Mouse (Mus musculus) ES-E14 (cell line): ENCODE results near the gene C1qtnf6. TPM values are rescaled to one million over a fixed set of nuclear protein-coding genes. Genes with fewer than 3 reads are reported as not detected.

Source experiments
- DNase-seq: peaks from one replicate; pipeline ENCODE4 v3.0.0-alpha.2; 2013; ENCODE audit warnings: low read depth, low spot score
- H3K27ac ChIP-seq: 2 replicates; pipeline ENCODE4 v1.5.1; 2012; ENCODE audit warnings: low read depth, mild to moderate bottlenecking, low read length, moderate library complexity, mixed read lengths; ENCODE audit not compliant: poor library complexity, insufficient read depth, severe bottlenecking
- H3K36me3 ChIP-seq: 2 replicates; pipeline ENCODE4 v1.6.1; 2012; ENCODE audit warnings: mild to moderate bottlenecking, low read length, moderate library complexity, mixed read lengths; ENCODE audit not compliant: control insufficient read depth, poor library complexity, insufficient read depth, severe bottlenecking
- H3K4me1 ChIP-seq, 2 experiments: fragments of 150-350 bp in 1 of 2; sonication (generic) in 1 of 2; 2 replicates each; pipeline ENCODE4 v1.6.1; 2012; ENCODE audit warnings: low read length in 2 of 2, mild to moderate bottlenecking in 1 of 2, mixed read lengths in 1 of 2; ENCODE audit not compliant: control insufficient read depth in 2 of 2, insufficient read depth in 2 of 2, poor library complexity in 1 of 2
- H3K4me3 ChIP-seq, 2 experiments: fragments of 150-350 bp in 1 of 2; sonication (generic) in 1 of 2; 2 replicates each; pipeline ENCODE4 v1.5.1; 2012; ENCODE audit warnings: low read length in 2 of 2, low read depth in 1 of 2, mild to moderate bottlenecking in 1 of 2, mixed read lengths in 1 of 2; ENCODE audit not compliant: insufficient read depth in 1 of 2, poor library complexity in 1 of 2, severe bottlenecking in 1 of 2
- H3K9ac ChIP-seq: 2 replicates; pipeline ENCODE4 v1.6.1; 2012; ENCODE audit warnings: low read depth, mild to moderate bottlenecking, low read length, mixed read lengths; ENCODE audit not compliant: poor library complexity, insufficient read depth, severe bottlenecking
- H3K9me3 ChIP-seq: fragments of 150-350 bp; sonication (generic); 2 replicates; pipeline ENCODE4 v1.6.1; 2012; ENCODE audit warnings: low read depth, mild to moderate bottlenecking, low read length; ENCODE audit not compliant: control insufficient read depth, insufficient read depth
- CHD2 ChIP-seq: IDR thresholded peaks from 2 replicates; pipeline ENCODE4 v1.6.1; 2014; ENCODE audit warnings: mild to moderate bottlenecking, low read depth, low read length, inconsistent platforms
- HCFC1 ChIP-seq: IDR thresholded peaks from 2 replicates; pipeline ENCODE4 v1.6.1; 2012; ENCODE audit warnings: low read length, inconsistent platforms, borderline replicate concordance; ENCODE audit not compliant: insufficient read depth
- MAFK ChIP-seq: IDR thresholded peaks from 2 replicates; pipeline ENCODE4 v1.6.1; 2014; ENCODE audit warnings: mild to moderate bottlenecking, low read depth, low read length, inconsistent platforms; ENCODE audit not compliant: insufficient read depth
- ZC3H11A ChIP-seq: IDR thresholded peaks from 2 replicates; pipeline ENCODE4 v1.6.1; 2012; ENCODE audit warnings: low read depth, mild to moderate bottlenecking, inconsistent platforms, low read length, borderline replicate concordance
- ZNF384 ChIP-seq: IDR thresholded peaks from 2 replicates; pipeline ENCODE4 v1.6.1; 2012; ENCODE audit warnings: low read depth, low read length, inconsistent platforms
- in situ Hi-C, 2 experiments: fragments of 600-800 bp; cut with MboI; formaldehyde crosslinking; loops; one replicate each; pipeline ENCODE4 v1.15.1; 2025; ENCODE audit warnings: low sequenced_read_pairs in 2 of 2, inconsistent platforms in 1 of 2; ENCODE audit not compliant: unreplicated experiment in 2 of 2
- total RNA-seq: library from RNA; depleted of rRNA; stranded (reverse); fragments of 300-350 nt; gene quantifications from 2 replicates; pipeline ENCODE4 v1.2.3, GENCODE M21; 2012

C1qtnf6 gene
- total RNA-seq, 1 experiment, result 1.8 TPM

- TF ChIP-seq MAFK (no peak), CHD2 (no peak), ZC3H11A (no peak), HCFC1 (no peak), ZNF384 (no peak)
- no peaks in the 10 kb centered on the region for H3K9me3 ChIP-seq
Measured at GRCm38 (mm10) chr15:78571554-78572269, 40.5 kb upstream of the C1qtnf6 start.

GRCm38 (mm10) chr15:78570170-78570569 is 39.0 kb upstream of the C1qtnf6 start:
- TF ChIP-seq CHD2 (no peak), HCFC1 (no peak), ZC3H11A (no peak), MAFK (no peak), ZNF384 (no peak)
- Histone ChIP-seq H3K4me1 (peaks cover 2 to 4% of the 10 kb centered on the region in 2 experiments; a peak in 2 of 4 replicates), H3K36me3 (no peaks in the 10 kb centered on the region), H3K27ac (no peak overlapping the region), H3K4me3 (no peak overlapping the region), H3K9ac (no peak overlapping the region), H3K9me3 (no peaks in the 10 kb centered on the region)
- DNase-seq, result no peak
- in situ Hi-C loops, result no loop called here

More at GRCm38 (mm10) chr15:78571554-78572269, 40.5 kb upstream of the C1qtnf6 start:
- no peak for DNase-seq
- Histone ChIP-seq H3K36me3 (no peaks in the 10 kb centered on the region), H3K9ac (no peak overlapping the region), H3K4me1 (peaks cover 2 to 4% of the 10 kb centered on the region in 2 experiments; a peak in 3 of 4 replicates), H3K27ac (no peak overlapping the region), H3K4me3 (no peak overlapping the region)
- in situ Hi-C loops, result no loop called here

DNA sequence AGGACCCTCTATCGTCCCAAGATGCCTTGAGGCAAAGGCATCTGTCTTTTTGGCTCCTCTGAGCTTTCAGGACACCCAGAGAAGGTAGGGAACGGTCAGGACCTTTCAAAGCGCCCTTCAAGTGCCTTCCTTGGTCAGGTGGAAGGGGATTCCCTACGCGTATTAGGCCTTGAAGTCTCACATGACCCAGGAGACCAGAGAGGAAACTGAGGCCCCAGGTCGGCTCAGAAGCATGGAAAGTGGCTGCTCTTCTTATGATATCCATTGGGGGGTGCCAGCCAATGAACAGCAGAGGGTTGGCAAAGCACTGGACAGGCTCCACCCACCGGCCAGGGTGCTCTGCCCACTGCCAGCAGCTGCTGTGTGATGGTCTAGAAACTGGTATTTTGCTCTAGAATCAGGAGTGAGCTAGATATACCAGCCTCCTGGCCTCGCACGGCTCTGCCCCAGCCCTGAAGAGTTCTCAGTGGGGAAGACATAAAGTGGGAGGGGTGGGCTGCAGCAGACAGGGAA is 36.4 kb upstream of the C1qtnf6 start:
- in situ Hi-C loops, result no loop called here
- no peak overlapping the region for H3K27ac ChIP-seq
- no peak overlapping the region for H3K9ac ChIP-seq
- DNase-seq, result no peak
- no peaks in the 10 kb centered on the region for H3K9me3 ChIP-seq
- TF ChIP-seq ZC3H11A (no peak), CHD2 (no peak), ZNF384 (no peak), MAFK (no peak), HCFC1 (no peak)
- peaks cover 2 to 4% of the 10 kb centered on the region in 2 experiments; a peak in 2 of 4 replicates for H3K4me1 ChIP-seq
- H3K36me3 ChIP-seq, result no peaks in the 10 kb centered on the region
- no peak overlapping the region for H3K4me3 ChIP-seq

DNA sequence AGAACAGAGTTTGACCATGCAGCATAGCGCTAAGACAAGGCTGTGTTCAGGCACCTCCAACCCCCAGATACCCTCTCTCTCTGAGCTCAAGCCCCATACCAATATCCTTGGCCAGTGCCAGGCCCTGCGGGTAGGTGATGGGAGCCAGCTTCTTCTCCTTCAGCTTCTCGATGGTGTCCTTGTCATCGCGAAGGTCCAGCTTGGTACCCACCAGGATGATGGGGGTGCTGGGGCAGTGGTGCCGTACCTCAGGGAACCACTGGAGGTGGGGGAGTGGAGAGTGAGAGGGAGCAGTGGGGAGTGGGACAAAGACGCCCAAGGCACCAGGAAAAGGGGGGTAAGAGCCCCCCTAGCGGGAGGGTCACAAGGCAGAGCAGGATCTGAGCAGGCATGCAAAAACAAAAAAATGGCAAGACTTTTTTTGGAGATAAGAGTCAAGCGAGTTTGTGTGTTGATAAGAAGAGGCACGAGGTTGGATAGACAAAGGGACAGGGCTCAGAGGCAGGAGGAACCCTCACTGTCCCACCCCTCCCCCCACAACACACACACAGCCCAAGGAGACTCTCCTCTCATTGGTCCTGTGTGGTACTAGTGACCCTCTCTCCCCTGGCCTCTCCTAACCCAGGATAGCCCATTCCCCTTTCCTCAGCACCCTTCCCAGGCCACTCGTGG is 33.7 kb upstream of the C1qtnf6 start:
- H3K36me3 ChIP-seq, result no peaks in the 10 kb centered on the region
- H3K9ac ChIP-seq, result no peak overlapping the region
- in situ Hi-C loops, result no loop called here
- H3K4me3 ChIP-seq, result no peak overlapping the region
- H3K27ac ChIP-seq, result no peak overlapping the region
- H3K4me1 ChIP-seq, result no peaks in the 10 kb centered on the region
- no peak for DNase-seq
- no peaks in the 10 kb centered on the region for H3K9me3 ChIP-seq
- TF ChIP-seq CHD2 (no peak), ZNF384 (no peak), ZC3H11A (no peak), HCFC1 (no peak), MAFK (no peak)
